Mouse (Mus musculus): Measurements from ENCODE around the gene Ptpdc1.

GRCm38 (mm10) chr13:48631691-48632090 is 6.2 kb upstream of the Ptpdc1 start:
- TF ChIP-seq CTCF (IDR thresholded peaks at IDR 0.05; ENCODE audit: control insufficient read depth, insufficient read depth, low read length) (no peak), POLR2A (IDR thresholded peaks at IDR 0.05; ENCODE audit: borderline replicate concordance, control insufficient read depth, low read depth, low read length) (no peak)
